Mouse (Mus musculus) liver (tissue): Measurements from ENCODE around the gene Atp6v1g2.

Experiments
- DNase-seq: peaks from one replicate; pipeline ENCODE4 v3.0.0-alpha.2; 2020; ENCODE audit warnings: mixed read lengths

Gene Atp6v1g2

DNA sequence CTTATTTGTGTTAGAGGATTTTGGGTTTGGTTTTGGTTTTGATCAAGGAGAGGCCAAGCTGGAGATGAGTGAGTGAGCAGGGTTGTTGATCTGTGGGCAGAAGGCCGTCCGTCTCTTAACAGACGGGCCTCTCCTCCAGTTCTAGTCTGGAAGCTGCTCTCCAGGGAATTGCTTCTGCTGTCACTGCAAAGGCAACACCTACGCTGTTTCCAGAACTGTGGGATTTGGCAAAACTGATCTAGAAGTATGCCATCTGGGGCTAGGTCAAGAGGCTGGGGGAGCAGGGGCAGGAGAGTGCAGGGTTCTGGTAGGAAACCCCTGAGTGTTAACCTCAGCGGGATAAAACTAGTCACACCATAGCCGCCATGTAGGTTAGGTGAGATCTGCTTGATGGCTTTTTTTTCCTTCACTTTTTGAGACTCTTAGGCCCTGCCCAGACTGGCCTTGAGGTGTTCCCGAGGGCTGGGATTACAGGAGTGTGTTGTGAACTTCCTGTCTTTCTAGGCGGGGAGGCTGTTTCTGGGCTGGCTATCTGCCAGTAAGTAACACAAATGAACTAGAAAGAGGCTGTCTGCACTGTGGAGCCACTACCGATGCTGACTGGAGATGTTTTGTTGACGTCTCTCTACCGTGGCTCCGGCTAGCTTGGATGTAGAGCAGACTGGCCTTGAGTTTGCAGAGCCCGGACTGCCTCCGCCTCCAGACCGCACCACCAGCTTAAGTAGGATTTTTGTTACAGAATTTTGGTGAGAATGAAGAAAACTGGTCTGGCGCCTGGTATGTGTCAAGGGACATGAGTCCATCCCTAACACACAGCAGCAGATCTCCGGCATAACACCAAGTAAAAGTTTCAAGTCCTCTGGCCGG is at the start of gene Atp6v1g2:
Gene Atp6v1g2 (plus strand): TSS at position 547 of the 867 bp plus-strand sequence.
- DNase-seq: no peak

DNA sequence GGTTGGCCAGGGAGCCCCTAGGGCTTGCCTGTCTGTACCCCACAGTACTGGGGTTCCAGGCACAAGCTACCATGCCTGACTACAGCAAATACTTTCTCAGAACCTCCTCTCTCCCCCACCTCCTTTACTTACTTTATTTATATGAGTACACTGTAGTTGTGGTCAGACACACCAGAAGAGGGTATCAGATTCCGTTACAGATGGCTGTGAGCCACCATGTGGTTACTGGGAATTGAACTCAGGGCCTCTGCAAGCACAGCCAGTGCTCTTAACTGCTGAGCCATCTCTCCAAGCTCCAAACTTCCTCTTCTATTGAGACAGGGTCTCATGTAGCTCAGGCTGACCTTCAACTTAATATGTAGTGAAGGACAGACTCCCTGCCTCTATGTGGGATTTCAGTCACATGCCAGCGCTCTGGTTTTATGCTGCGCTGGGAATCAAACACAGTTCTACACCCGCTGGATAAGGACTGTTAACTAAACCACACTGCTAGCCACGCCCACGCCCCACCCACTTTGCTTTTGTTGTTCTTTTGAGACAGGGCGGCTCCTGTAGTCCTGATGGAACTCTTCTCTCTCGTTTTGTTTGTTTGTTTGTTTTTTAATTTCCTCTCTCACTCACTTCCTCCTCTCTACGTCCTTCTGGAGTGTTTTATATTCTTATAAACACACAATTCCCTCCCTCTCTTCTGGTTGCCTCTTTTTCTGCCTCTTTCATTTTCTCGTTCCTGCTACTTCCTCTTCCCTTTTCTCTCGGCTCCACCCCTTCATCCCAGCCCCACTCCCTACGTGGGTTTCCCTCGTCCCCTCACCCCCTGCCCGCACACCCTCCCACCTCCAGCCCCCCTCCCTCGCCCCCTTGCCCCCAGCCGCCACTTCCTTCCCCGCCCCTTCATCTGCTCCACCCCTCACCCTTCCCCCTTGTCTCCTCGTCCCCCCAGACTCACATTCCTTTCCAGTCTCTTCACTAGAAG is 47.5 kb upstream of the Atp6v1g2 start:
- peak; percentile 85 for DNase-seq

DNA sequence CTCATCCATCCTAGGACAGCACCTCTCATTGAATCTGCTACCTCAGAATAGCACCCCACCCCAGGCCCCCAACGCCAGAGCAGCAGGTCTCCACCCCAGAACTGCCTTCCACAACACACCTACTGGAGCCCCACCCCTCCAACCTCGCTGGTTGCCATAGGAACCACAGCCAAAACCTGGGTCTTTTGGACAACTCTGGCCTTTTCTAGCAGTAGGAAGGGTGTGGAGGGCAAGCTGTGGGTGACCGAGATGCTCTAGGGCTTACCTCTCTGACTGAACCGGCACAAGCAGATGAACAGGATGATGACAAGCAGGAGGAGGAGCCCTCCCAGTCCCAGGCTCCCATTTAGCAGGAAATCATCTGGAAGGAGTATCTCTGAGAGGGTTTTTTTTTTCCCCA is 46.8 kb upstream of the Atp6v1g2 start:
- peak; percentile 47 for DNase-seq

DNA sequence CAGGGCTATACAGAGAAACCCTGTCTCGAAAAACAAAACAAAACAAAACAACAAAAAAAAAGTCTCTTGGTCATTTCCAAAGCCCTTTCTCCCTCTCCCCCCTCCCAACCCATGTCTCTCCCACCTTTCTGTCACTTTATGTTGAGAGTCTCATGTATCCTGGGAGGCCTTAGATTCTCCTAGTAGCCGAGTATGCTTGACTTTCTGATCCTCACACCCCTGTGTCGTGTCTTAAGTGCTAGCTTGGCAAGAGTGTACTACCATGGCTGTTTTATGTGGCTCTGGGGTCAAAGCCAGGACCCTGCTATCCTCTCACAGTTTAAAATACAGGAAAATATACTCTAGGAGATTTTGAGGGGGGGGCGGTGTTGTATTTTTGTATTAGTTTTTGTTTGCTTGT is 46.1 kb upstream of the Atp6v1g2 start:
- no peak for DNase-seq

DNA sequence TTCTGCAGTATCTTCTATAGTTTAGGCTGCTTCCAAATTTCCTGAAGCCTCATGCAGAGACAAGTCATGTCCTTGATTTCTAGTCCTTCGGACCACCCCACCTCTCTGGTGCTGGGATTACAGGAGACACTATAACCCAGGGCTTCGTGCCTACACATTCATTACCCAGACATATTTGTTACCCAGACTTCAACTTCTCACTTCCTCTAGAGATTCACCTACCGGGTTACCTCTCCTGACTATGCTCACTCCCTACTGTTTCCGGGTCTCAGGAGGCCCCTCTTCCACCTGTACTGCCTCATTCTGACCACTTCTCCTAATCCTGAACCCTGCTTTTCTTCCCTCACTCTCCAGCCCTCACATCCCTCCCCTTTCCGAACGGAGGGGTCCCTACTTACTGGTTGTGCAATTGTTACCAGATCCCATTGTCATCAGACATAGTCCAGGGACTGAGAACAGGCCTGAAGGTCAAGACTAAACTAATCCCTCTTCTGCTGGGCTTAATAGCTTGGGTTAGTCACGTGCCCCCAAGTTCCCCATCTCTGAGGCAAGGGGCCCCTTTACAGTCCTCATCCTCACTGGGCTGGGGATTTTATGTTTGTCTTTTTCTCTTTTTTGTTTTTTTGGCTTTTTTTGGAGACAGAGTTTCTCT is 45.4 kb upstream of the Atp6v1g2 start, which contains the start of gene Lst1:
Gene Lst1 (minus strand): TSS at position 481 of the 652 bp plus-strand sequence.
- DNase-seq: no peak

DNA sequence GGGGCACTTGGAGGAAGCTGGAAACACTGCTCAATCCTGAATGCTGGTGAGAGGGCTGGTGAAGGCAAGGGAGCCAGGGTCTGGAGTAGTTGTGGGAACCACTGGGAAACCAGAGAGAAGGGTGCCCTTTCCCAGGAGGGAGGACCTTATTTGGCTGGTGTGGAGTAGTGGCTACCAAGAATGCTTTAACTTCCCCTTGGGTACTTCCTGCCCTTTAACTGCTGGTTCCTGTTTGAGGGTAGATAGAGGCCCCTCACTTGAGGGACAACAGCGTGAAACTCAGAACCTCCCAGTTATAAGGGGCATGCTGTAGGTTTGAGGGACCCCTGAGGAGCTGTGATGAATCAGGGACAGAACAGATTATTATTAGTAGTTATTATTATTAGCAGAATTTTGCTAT is 44.3 kb upstream of the Atp6v1g2 start:
- no peak for DNase-seq

- no peak for DNase-seq
Measured at GRCm38 (mm10) chr17:35190096-35190495, 43.4 kb upstream of the Atp6v1g2 start.

DNA sequence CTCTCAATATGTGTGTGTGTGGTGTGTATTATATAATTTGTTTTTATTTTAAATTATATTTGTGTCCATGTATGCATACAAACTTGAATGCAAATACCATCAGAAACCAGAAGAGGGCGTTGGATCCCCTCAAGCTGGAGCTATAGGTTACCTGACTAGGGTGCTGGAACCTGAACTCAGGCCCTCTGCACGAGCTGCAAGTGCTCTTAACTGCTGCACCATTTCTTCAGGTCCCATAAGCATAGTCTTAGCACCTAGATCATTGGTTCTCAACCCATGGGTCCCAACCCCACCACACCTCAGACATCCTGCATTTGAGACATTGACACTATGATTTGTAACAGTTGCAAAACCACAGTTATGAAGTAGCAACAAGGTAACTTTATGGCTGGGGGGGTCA is 41.7 kb upstream of the Atp6v1g2 start:
- no peak for DNase-seq

DNA sequence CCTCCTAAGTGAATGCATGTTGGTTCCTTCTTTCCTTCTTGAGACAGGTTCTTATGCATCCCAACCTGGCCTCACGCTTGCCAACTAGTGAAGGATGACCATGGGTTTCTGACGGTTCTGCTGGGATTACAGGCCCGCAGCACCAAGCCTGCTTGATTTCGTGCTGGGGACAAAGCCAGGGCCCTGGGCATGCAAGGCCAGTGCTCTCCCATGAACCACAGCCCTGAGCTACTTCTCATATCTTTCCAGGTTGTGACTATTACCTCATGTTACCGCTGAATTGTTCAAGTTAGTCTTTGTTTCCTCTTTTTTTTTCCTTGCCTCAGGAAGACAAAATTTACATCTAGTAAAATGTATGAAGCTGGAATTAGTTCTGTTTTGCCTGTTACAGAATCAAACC is 40.5 kb upstream of the Atp6v1g2 start:
- no peak for DNase-seq

DNA sequence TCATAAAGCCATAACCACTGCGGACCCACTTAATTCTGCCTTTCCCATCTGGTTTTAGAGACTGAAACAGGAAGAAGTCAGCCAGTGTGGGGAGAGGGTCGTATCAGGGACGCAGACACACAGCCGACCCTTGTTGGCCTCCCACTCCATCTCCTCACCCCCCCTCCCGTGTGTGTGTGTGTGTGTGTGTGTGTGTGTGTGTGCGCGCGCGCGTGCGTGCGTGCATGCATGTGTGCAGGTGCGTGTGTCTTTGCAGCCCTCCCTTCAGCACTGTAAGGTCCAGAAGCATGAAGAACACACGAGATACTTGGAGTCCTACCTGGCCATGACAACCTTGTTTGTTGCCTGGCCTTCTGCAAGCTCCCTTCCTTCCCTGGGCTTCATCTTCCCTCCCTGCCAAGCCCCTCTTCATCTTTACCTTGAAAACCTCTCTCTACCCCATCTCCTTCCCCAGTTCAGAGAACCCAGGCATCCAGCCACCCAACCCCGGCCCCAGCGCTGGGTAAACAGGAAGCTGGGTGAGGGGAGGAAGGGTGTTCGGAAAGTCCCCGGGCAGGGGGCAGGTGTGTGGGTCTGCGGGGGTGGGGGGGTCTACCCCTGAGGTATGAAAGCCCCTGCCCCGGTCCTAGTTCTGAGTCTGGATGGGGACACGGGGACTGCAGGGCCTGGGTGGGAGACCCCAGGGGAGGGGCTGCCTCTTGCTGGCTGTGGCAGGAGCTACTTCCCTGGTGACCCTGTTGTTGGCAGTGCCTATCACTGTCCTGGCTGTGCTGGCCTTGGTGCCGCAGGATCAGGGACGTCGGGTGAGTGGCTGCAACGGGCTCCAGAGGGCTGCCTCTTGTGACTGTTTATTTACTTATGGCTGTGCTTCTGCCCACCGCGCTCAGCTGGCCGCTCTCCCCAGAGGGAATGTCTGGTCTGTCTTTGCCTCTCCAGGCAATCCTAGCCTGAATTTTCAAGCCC is 39.3 kb upstream of the Atp6v1g2 start, which contains the start of gene Ltb:
Gene Ltb (plus strand): TSS at position 559 of the 963 bp plus-strand sequence.
- no peak for DNase-seq

GRCm38 (mm10) chr17:35194844-35195630 is 38.4 kb upstream of the Atp6v1g2 start:
- no peak for DNase-seq

- peak; percentile 82 for DNase-seq
Measured at GRCm38 (mm10) chr17:35195631-35196320, 37.7 kb upstream of the Atp6v1g2 start.

GRCm38 (mm10) chr17:35196321-35196641 is 37.2 kb upstream of the Atp6v1g2 start:
- no peak for DNase-seq

DNA sequence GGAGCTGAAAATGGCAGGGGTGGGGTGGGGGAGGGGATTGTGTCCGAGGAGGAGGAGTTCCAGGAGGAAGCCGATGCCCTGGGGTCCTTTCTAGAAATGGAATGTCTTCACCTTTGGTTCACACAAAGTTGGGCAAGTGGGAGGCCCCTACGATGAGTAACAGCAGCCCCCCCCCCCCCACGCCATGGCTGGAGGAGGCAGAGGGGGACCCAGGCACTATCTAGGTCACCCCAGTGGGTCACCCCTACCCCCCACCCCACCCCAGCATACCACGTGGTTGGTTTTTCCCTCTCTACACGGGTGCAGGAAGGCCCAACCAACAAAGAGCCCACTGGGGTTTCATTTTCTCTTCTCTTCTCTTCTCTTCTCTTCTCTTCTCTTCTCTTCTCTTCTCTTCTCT is 36.3 kb upstream of the Atp6v1g2 start:
- no peak for DNase-seq

GRCm38 (mm10) chr17:35198029-35198428 is 35.4 kb upstream of the Atp6v1g2 start:
- DNase-seq: no peak

- no peak for DNase-seq
Measured at GRCm38 (mm10) chr17:35198946-35199345, 34.5 kb upstream of the Atp6v1g2 start.

GRCm38 (mm10) chr17:35200398-35200797 is 33.1 kb upstream of the Atp6v1g2 start:
- DNase-seq: peak; percentile 43

- DNase-seq: no peak
Measured at GRCm38 (mm10) chr17:35201128-35201527, 32.3 kb upstream of the Atp6v1g2 start.

DNA sequence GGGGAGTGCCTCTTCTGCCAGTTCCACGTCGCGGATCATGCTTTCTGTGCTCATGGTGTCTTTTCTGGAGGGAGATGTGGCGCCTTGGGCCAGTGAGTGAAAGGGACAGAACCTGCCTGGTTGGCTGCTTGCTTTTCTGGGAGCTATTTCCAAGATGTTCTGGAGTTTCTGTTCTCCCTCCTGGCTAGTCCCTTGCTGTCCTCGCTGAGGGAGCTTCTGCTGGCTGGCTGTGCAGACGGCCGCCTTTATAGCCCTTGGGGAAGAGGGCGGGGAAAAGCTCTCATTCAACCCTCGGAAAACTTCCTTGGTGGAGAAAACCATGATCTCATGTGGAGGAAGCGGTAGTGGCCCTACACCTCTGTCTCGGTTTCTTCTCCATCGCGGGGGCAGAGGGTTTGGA is 31.7 kb upstream of the Atp6v1g2 start, which contains the start of gene Tnf:
Gene Tnf (minus strand): TSS at position 221 of the 400 bp plus-strand sequence.
- peak; percentile 46 for DNase-seq

DNA sequence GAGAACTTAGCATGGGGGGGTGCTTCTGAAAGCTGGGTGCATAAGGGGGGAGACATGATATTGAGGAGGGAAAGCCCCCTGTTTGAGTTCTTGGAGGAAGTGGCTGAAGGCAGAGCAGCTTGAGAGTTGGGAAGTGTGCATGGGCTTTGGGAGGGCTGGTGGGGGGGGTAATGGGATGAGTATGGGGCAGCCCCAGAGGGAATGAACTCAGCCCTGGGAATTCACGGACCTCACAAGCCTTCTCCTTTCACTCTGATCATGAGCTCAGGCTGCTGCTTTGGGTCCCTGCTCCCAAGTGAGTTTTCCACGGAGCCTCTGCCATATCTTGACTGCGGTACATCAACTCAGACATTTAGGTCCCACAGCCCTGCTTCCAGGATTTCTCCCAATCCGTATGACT is 31.0 kb upstream of the Atp6v1g2 start:
- no peak for DNase-seq
